Mouse (Mus musculus) midbrain, postnatal 0 days (tissue): ENCODE data around the gene Kdm5a. TPM values are rescaled to one million over a fixed set of nuclear protein-coding genes. Genes with fewer than 3 reads are reported as not detected.

Source experiments
- ATAC-seq: fragments of 200-750 bp; cut with Nextera tagmentation; 2 replicates; pipeline ENCODE4 v1.8.0; 2017; ENCODE audit warnings: moderate number of reproducible peaks, mild to moderate bottlenecking, moderate TSS enrichment, moderate library complexity; ENCODE audit not compliant: low FRiP score
- DNase-seq: peaks from one replicate; pipeline ENCODE4 v3.0.0-alpha.2; 2015; ENCODE audit warnings: low spot score
- H3K27ac ChIP-seq: fragments of 300-500 bp; sonication (generic); 2 replicates; pipeline ENCODE4 v1.5.1; 2014; ENCODE audit warnings: low read depth, mild to moderate bottlenecking, low read length, mixed read lengths
- H3K27me3 ChIP-seq: fragments of 300-500 bp; sonication (generic); 2 replicates; pipeline ENCODE4 v1.6.1; 2014; ENCODE audit warnings: low read length, control low read depth, mixed read lengths; ENCODE audit not compliant: insufficient read depth
- H3K36me3 ChIP-seq: fragments of 300-500 bp; sonication (generic); 2 replicates; pipeline ENCODE4 v1.6.1; 2014; ENCODE audit warnings: low read length, control low read depth, mixed read lengths; ENCODE audit not compliant: insufficient read depth
- H3K4me1 ChIP-seq: fragments of 300-500 bp; sonication (generic); 2 replicates; pipeline ENCODE4 v1.6.1; 2014; ENCODE audit warnings: mild to moderate bottlenecking, control low read depth, antibody characterized with exemption, low read length, mixed read lengths; ENCODE audit not compliant: insufficient read depth
- H3K4me2 ChIP-seq: fragments of 300-500 bp; sonication (generic); 2 replicates; pipeline ENCODE4 v1.6.1; 2014; ENCODE audit warnings: low read depth, mild to moderate bottlenecking, low read length, mixed read lengths; ENCODE audit not compliant: poor library complexity, severe bottlenecking
- H3K4me3 ChIP-seq: fragments of 300-500 bp; sonication (generic); 2 replicates; pipeline ENCODE4 v1.5.1; 2014; ENCODE audit warnings: low read depth, mild to moderate bottlenecking, low read length, moderate library complexity
- H3K9ac ChIP-seq: fragments of 300-500 bp; sonication (generic); replicated peaks from 2 replicates; pipeline ENCODE4 v1.6.1; 2014; ENCODE audit warnings: mild to moderate bottlenecking, low read length, moderate library complexity, mixed read lengths; ENCODE audit not compliant: poor library complexity, severe bottlenecking
- H3K9me3 ChIP-seq: fragments of 300-500 bp; sonication (generic); 2 replicates; pipeline ENCODE4 v1.6.1; 2016; ENCODE audit warnings: low read length, control low read depth
- CTCF ChIP-seq: IDR thresholded peaks from 2 replicates; pipeline ENCODE4 v1.5.1; 2016; ENCODE audit warnings: antibody characterized with exemption, mild to moderate bottlenecking
- WGBS: fragments of 180-500 bp; shearing (Covaris S2); extraction: QIAGEN DNeasy Blood & Tissue Kit; methylation state at CpG from one replicate; pipeline ENCODE4 v1.1.7; 2014; 5-methylcytosine and 5-hydroxymethylcytosine counted together
- polyA plus RNA-seq: library from polyadenylated mRNA; unstranded; fragments of >200 nt; fragmentation: Nextera tagmentation; extraction: Ambion mirVana; gene quantifications from 2 replicates; pipeline ENCODE4 v1.2.1, GENCODE M21; 2015
- total RNA-seq: library from RNA; depleted of rRNA; stranded (reverse); fragments of >200 nt; gene quantifications from 2 replicates; pipeline ENCODE4 v1.2.3, GENCODE M21; 2014

Gene Kdm5a
- total and polyA plus RNA-seq, 2 experiments from 2014 or later, result 14.0 to 21.7 TPM

GRCm38 (mm10) chr6:120457751-120458150 is 93.8 kb downstream of the Kdm5a start:
- Histone ChIP-seq H3K4me2 (no peak overlapping the region), H3K9me3 (no peaks in the 10 kb centered on the region), H3K36me3 (no peaks in the 10 kb centered on the region), H3K4me3 (no peak overlapping the region), H3K4me1 (no peaks in the 10 kb centered on the region), H3K9ac (no peak overlapping the region), H3K27ac (no peak overlapping the region), H3K27me3 (peaks cover 15% of the 10 kb centered on the region)
- WGBS, result 94% methylated on average over 5 of the region's 5 CpGs
- ATAC-seq (no peak), DNase-seq (no peak)
- TF ChIP-seq CTCF, result no peak

DNA sequence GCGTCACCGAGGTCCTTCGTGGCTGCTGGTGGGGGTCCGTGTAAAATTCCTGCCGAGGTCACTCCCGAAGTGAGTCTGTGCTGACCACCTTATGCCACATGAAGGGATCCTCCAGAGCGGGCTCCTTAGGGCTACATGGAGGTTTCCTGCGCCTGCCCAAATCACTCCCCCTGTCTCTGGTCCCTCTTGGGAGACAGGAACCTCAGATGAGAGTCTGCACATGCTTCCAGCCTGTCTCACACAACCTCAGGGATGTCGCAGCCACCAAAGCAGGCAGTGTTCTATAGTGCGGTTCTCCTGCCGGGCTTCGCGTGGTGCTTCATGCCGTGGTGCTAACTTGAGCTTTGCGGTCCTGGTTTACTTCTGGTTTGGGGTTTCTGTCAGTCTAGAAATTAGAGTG is 97.3 kb downstream of the Kdm5a start:
- Histone ChIP-seq H3K4me1 (no peaks in the 10 kb centered on the region), H3K4me2 (no peak overlapping the region), H3K36me3 (no peaks in the 10 kb centered on the region), H3K27ac (no peak overlapping the region), H3K9me3 (no peaks in the 10 kb centered on the region), H3K27me3 (peaks cover 15% of the 10 kb centered on the region), H3K9ac (no peak overlapping the region), H3K4me3 (no peak overlapping the region)
- 69% methylated on average over 15 of the region's 15 CpGs for WGBS
- TF ChIP-seq CTCF, result no peak
- DNase-seq (no peak), ATAC-seq (no peak)

GRCm38 (mm10) chr6:120462251-120462650 is 98.3 kb downstream of the Kdm5a start:
- H3K4me2 ChIP-seq, result no peak overlapping the region
- no peak overlapping the region for H3K27ac ChIP-seq
- no peak overlapping the region for H3K9ac ChIP-seq
- ATAC-seq, result no peak
- no peak for TF ChIP-seq CTCF
- H3K27me3 ChIP-seq, result peaks cover 15% of the 10 kb centered on the region
- no peak overlapping the region for H3K4me3 ChIP-seq
- H3K4me1 ChIP-seq, result no peaks in the 10 kb centered on the region
- DNase-seq, result no peak
- H3K36me3 ChIP-seq, result no peaks in the 10 kb centered on the region
- H3K9me3 ChIP-seq, result no peaks in the 10 kb centered on the region
- 59% methylated on average over 6 of the region's 6 CpGs for WGBS

DNA sequence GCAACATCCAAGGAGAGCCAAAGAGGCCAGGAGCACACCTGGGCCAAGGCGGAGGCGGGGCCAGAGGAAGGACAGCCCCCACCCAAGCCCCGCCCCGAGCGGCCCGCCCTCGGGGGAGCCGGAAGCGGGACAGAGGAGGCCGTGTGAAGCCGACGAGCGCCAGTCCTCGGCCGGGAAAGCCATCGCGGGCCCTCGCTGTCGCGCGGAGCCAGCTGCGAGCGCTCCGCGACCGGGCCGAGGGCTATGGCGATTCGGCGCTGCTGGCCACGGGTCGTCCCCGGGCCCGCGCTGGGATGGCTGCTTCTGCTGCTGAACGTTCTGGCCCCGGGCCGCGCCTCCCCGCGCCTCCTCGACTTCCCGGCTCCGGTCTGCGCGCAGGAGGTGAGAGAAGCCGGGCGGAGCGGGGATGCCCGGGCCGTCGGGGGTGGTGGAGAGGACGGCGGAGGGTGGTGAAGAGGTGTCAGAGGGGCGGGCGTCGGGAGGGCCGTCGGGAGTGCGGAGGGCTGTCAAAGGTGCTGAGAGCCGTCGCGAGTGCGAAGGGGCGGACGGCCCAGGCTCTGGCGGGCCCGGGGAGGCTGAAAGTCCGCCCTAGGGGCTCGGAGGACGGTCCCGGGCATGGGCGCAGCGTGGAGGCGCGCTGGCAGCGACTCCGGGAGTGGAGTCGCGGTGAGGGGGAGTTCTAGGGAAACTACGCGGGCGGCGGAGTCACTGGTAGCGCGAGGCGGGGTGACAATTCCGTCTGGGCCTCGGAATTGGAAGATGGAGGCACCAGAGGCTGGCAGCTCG is 99.4 kb downstream of the Kdm5a start, which contains the start of gene Il17ra:
TSS of gene Il17ra (plus strand) at position 162 of the 786 bp plus-strand sequence.
- Histone ChIP-seq H3K27me3 (peaks cover 15% of the 10 kb centered on the region), H3K9me3 (no peaks in the 10 kb centered on the region), H3K9ac (0 out of 2 replicates have a peak within 1 kb of the TSS, but pooled peaks have one; percentile 33), H3K36me3 (no peaks in the 10 kb centered on the region), H3K4me3 (peak within 1 kb of the TSS; percentile 43), H3K4me2 (peak within 1 kb of the TSS; percentile 49), H3K4me1 (no peaks in the 10 kb centered on the region), H3K27ac (no peak within 1 kb of the TSS)
- peak; percentile 45 for DNase-seq
- ATAC-seq, result peak; percentile 68
- no peak for TF ChIP-seq CTCF
- WGBS, result under 1% methylated on average over 81 of the region's 90 CpGs

GRCm38 (mm10) chr6:120463884-120464283 is 100.0 kb downstream of the Kdm5a start:
- Histone ChIP-seq H3K4me1 (no peaks in the 10 kb centered on the region), H3K4me3 (peak overlapping the region; percentile 43), H3K9me3 (no peaks in the 10 kb centered on the region), H3K36me3 (no peaks in the 10 kb centered on the region), H3K27ac (no peak overlapping the region), H3K4me2 (peak overlapping the region; percentile 49), H3K9ac (no peak overlapping the region), H3K27me3 (peaks cover 15% of the 10 kb centered on the region)
- WGBS, result 8% methylated on average over 11 of the region's 11 CpGs
- no peak for TF ChIP-seq CTCF
- DNase-seq (peak; percentile 38), ATAC-seq (peak; percentile 11; the same call in 1 of the 2 replicates)

- TF ChIP-seq CTCF, result no peak
- H3K9ac ChIP-seq, result no peak overlapping the region
- H3K27me3 ChIP-seq, result peaks cover 15% of the 10 kb centered on the region
- H3K36me3 ChIP-seq, result no peaks in the 10 kb centered on the region
- WGBS, result 50% methylated on average over 9 of the region's 9 CpGs
- no peaks in the 10 kb centered on the region for H3K4me1 ChIP-seq
- DNase-seq (no peak), ATAC-seq (no peak)
- no peaks in the 10 kb centered on the region for H3K9me3 ChIP-seq
- no peak overlapping the region for H3K27ac ChIP-seq
- H3K4me2 ChIP-seq, result no peak overlapping the region
- 0 out of 2 replicates have a peak overlapping the region, but pooled peaks have one; percentile 1 for H3K4me3 ChIP-seq
Measured at GRCm38 (mm10) chr6:120464406-120464939, 100.5 kb downstream of the Kdm5a start.
